Mouse (Mus musculus) small intestine, adult 2 months (tissue): ENCODE data around the gene Aco2.

Experiments
- CTCF ChIP-seq: fragments of 200-500 bp; IDR thresholded peaks from 2 replicates; pipeline ENCODE4 v1.5.1; 2012; ENCODE audit warnings: low read depth, mild to moderate bottlenecking, control low read depth, inconsistent platforms, low read length, moderate library complexity, mixed read lengths; ENCODE audit not compliant: insufficient replicate concordance, insufficient read length; ENCODE audit errors: extremely low read depth
- POLR2A ChIP-seq: fragments of 200-500 bp; IDR thresholded peaks from 2 replicates; pipeline ENCODE4 v1.6.1; 2012; ENCODE audit warnings: low read depth, mild to moderate bottlenecking, control low read depth, inconsistent platforms, low read length, moderate library complexity

DNA sequence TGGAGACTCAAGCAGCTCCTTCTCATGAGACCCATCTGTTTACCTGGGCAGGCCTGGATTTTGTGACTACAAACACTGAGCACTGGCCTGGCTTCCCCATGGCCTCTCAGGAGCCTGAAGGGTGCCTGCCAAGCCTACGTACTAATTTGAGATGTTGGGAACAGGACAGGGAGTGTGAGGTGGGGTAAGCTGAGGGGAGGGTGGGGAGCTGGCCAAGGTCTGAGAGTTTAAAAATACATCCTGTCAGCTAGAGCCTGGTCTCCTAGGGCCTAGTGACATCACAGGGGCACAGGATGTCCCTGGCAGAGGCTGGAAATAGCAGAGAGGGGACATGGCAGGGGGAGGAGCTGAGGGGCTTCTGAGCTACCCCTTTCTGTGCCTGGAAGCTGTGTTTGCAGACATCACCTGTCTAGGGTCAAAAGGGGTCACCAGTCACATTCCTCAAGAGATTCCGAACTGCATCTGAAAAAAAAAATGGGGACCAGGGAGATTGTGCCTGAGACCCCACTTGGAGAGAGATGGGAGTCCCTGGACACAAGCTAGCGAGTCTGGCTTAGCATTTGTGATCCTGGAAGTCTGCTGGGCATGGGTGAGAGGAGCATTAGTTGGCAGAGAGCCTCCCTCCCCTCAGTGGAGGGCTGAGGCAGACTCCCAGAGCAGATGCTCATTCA, 37.8 kb upstream of the Aco2 start:
- TF ChIP-seq CTCF (no peak), POLR2A (no peak)
